Mouse (Mus musculus) small intestine, adult 2 months (tissue): ENCODE data around the gene Stpg3.

Experiments
- CTCF ChIP-seq: fragments of 200-500 bp; IDR thresholded peaks from 2 replicates; pipeline ENCODE4 v1.5.1; 2012; ENCODE audit warnings: low read depth, mild to moderate bottlenecking, control low read depth, inconsistent platforms, low read length, moderate library complexity, mixed read lengths; ENCODE audit not compliant: insufficient replicate concordance, insufficient read length; ENCODE audit errors: extremely low read depth
- POLR2A ChIP-seq: fragments of 200-500 bp; IDR thresholded peaks from 2 replicates; pipeline ENCODE4 v1.6.1; 2012; ENCODE audit warnings: low read depth, mild to moderate bottlenecking, control low read depth, inconsistent platforms, low read length, moderate library complexity

- TF ChIP-seq CTCF (no peak), POLR2A (peak; percentile 99)
Measured at GRCm38 (mm10) chr2:25262291-25262767, 47.9 kb upstream of the Stpg3 start, which contains the start of gene Tprn.
